Mouse (Mus musculus): ENCODE measurements at regions not wholly inside any gene's neighbourhood (a gene's known extent, or its start where the extent isn't known, plus 50 kb on each side); places are given as distances from the start of the nearest gene placed in this dataset.

DNA sequence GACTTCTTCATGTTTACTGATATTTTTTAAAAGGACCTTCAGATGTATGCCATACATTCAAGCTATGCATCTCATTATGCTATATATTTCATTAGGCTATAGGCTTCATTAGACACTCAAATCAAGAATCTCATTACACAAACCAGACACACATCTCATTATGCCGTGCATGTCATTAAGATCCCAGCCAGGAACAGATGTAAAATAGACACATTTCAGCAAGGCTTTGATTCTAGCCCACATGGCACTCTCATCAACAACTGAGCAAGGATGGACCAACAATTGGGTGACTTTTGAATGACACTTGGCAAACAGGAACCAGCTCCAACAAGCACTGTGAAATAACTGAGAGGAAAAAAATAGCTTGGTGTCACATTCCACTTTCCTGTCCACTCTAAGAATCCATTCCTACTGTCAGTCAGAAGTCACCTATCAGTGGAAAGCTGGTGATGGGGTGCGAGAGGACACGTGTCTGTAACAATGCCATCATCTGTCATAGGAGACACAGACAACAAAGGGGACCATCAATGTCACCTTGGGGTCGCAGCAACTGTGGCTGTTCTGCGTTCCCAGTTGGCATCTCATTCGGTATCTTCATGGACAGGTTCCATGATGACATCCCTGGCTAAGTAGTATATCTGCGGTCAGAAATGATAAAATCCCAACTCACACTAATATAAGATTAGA, 466.0 kb downstream of the Epha4 start:
- no peak for TF ChIP-seq FLI1 (IDR thresholded peaks at IDR 0.05; ENCODE audit: low read length)
- TF ChIP-seq GATA1 (IDR thresholded peaks at IDR 0.05; ENCODE audit: borderline replicate concordance, low read length) = no peak
